Mouse (Mus musculus): Measurements from ENCODE around the gene B4galnt1. TPM values are rescaled to one million over a fixed set of nuclear protein-coding genes. Genes with fewer than 3 reads are reported as not detected.

B4galnt1 gene
- 100 to 1,000 TPM; 116 to 123 TPM for total RNA-seq (2021)
- long read RNA-seq, experiment 1, transcript B4galnt1-201 (11 exons, 2,395 nt) = major isoform, 61 of 136 reads
- long read RNA-seq, experiment 1, partial matches to known transcripts = 47 of 136 reads
- long read RNA-seq, experiment 1, other reads (novel, unspliced or antisense) = 22 of 136 reads
- long read RNA-seq, experiment 2, transcript B4galnt1-201 (11 exons, 2,395 nt) = major isoform, 105 of 218 reads
- long read RNA-seq, experiment 2, transcript B4galnt1-204 (6 exons, 1,497 nt) = minor isoform, 6 of 218 reads
- long read RNA-seq, experiment 2, partial matches to known transcripts = 81 of 218 reads
- long read RNA-seq, experiment 2, other reads (novel, unspliced or antisense) = 23 of 218 reads

DNA sequence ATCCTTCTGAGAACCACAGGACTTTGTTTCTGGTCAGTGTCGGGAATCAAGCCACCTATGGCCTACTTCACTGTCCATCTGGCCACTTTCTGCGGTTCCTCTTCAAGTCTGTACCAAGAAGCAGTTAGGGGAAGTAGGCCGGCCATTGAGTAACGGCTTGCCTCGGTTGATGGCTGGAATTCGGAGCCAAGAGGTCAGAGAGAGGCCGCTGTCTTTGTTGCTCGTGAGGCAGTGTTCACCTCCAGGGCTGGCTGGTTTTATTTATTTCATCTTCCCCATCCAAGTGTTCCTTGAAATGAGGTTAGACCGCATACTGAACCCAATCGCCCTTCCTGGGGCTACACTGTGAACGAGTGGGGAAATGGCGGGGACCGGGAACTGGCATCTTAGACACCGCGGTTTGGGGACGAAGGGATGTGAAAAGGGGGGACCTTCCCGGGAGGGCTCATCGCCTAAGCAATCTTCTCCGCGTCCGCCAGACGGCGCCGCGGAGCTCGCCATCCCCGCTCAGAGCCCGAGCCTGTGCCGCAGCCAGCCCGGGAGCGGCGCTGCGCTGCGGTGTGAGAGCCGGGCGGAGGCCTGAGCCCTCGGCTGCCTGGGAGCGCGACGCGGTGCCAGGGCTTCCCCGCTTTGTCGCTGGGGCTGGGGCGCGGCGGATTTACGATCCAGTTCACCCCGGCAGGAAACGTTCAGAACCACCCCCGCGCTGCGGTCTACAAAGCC, at the start of gene B4galnt1:
TSS of gene B4galnt1 (plus strand) at position 595 of the 723 bp plus-strand sequence.
- H3K4me3 ChIP-seq = peak within 1 kb of the TSS; percentile 88

DNA sequence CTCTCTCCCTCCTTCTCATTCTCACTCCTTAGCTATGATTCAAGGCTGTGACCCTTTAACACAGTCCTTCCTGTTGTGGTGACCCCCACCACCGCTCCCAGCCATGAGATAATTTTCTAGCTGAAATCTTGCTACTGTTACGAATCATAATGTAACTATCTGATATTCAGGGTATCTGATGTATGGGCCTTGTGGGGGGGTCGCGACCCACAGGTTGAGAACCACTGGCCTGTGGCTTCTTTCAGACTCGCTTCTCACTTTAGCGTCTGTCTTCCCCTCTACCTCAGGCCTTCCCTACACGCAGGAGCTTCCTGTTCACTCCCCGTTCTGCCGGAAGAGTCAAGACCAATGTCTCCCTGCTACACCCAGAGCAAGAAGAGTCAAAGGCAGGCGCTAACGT, 46.6 kb upstream of the B4galnt1 start:
- no peak for DNase-seq (ENCODE audit: low spot score in 2 of 2)
- TF ChIP-seq CTCF (conservative IDR thresholded peaks at IDR 0.05) = no peak
- H3K27ac ChIP-seq = no peak overlapping the region
- H3K4me3 ChIP-seq = no peak overlapping the region

More for the DNA sequence above, at the start of gene B4galnt1:
- peak; percentile 99 for TF ChIP-seq CTCF (conservative IDR thresholded peaks at IDR 0.05)
- H3K27ac ChIP-seq = peak within 1 kb of the TSS; percentile 99
- peak; percentile 79 to 86 for DNase-seq (ENCODE audit: low spot score in 2 of 2)

DNA sequence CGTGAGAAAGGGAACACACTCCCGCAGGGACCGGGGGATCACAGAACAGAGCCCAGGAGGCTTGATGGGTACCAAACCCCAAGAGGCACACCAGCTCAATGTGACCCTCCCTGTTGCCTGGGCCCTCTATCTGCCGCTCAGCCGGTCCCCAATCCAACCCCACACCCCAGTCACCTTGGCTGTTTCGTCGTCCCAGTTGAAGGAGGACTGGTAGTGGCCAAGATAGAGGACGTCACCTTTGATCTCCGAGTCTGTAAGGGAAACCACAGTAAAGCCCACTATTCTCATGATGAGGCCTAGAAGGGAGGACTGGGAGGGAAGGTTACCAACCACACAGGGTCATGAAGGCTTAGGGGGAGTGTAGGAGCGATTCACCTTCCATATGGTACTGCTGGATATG, 45.8 kb upstream of the B4galnt1 start:
- DNase-seq (ENCODE audit: low spot score in 2 of 2) = no peak
- no peak for TF ChIP-seq CTCF (conservative IDR thresholded peaks at IDR 0.05)
- Histone ChIP-seq H3K27ac (no peak overlapping the region), H3K4me3 (no peak overlapping the region)

DNA sequence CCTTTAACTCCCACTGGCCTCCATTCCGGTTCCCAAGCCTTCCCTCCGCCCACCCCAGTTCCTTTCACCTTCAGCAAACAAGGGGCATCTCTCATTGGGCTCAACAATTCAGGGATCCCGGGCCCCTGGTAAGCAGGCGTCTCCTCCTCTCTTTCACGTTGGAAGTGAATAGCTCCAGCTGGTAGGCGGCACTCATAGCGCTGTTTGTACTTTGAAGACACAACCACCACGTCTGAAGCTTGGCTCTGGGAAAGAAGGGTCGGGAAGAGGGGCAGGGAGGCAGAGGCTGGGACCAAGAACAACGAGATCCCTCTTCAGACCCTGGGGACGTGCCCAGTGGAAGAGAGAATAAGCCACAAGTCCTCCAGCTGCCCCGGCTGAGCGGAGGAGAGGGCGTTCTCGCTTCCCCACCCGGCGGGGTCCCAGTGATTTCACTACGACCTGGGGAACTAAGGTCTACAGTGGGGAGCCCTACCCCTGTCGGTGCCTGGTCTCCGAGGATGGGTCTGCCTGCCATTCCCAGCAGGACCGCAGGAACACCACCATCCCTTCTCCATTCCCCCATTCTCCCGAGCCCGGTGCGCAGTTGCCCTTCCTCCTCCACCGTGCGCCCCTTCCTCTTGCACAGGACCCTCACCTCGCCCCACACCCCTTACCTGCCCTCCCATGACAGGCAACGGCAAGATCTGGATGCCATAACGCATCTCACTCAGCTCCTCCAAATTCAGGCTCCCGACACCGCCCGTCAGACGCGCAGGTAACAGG, 44.5 kb upstream of the B4galnt1 start:
- TF ChIP-seq CTCF (conservative IDR thresholded peaks at IDR 0.05) = no peak
- DNase-seq (ENCODE audit: low spot score in 2 of 2) = peak in 1 of 2 experiments; percentile 16
- H3K4me3 ChIP-seq = peak overlapping the region; percentile 99
- peak overlapping the region; percentile 81 for H3K27ac ChIP-seq

DNA sequence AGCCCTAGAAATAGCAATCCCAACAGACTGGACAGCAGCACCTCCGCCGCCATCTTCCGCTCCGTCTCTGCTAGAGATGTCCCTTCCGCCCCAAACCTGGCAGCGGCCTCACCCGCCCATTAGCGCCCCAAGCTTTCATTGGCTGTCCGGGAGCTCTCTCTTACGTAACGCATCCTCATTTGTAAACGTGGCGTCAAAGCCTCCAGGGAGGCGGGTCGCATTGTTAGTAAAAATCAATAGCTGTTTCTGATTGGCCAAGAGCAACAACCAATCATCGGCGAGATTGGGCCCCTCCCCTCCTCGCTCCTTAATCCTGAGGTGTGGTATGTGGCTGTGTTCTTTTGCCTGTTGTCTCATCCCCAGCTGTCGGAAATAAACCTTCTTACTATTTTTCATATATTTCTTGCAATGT, 44.0 kb upstream of the B4galnt1 start, which contains the start of gene Os9:
TSS of gene Os9 (minus strand) at position 66 of the 412 bp plus-strand sequence.
- DNase-seq (ENCODE audit: low spot score in 2 of 2) = peak; percentile 97 to 99
- peak within 1 kb of the TSS; percentile 99 for H3K4me3 ChIP-seq
- TF ChIP-seq CTCF (conservative IDR thresholded peaks at IDR 0.05) = peak; percentile 34
- peak within 1 kb of the TSS; percentile 81 for H3K27ac ChIP-seq

DNA sequence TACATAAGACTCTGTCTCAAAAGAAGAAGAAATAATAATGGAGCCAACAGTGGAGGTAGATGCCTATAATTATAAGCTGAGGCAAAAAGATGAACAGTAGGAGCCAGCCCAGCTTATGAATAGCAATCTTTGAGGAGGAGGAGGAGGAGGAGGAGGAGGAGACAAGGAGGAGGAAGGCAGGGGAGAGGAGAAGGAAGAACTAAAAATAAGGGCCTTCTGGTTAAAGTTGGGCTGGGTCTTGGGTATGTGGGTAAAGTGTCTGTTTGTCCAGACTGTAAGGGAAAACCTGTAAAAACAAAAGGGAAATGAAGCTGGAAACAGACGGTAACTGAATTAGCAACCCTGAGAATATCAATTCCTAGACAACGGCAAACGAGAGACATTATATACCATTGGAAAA, 43.0 kb upstream of the B4galnt1 start:
- Histone ChIP-seq H3K4me3 (no peak overlapping the region), H3K27ac (peak overlapping the region; percentile 70; the same call in 1 of the 2 replicates)
- TF ChIP-seq CTCF (conservative IDR thresholded peaks at IDR 0.05) = no peak
- no peak for DNase-seq (ENCODE audit: low spot score in 2 of 2)

DNA sequence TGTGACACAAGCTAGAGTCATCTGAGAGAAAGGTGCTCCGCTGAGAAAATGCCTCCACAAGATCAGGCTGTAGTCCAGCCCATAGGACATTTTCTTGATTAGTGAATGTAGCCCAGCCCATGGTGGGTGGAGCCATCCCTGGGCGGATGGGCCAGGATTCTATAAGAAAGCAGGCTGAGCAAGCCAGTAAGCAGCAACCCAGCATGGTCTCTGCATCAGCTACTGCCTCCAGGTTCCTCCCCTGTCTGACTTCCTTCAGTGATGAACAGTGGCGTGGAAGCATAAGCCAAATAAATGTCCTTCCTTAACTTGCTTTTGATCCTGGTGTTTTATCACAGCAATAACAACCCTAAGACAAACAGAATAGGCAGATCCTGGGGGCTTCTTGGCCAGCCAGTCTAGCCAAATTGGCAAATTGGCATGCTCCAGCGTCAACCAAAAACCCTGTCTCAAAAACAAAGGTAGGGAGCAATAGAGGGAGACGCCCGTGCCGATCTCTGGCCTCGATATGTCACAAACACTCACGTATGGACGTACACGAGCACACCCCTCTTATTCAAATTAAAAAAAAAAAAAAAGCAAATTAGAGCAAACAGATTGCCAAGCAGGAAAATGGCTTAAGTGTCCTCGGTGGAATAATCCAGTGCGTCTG, 42.1 kb upstream of the B4galnt1 start:
- Histone ChIP-seq H3K4me3 (peak overlapping the region; percentile 5; the same call in 1 of the 2 replicates), H3K27ac (peak overlapping the region; percentile 70)
- DNase-seq (ENCODE audit: low spot score in 2 of 2) = peak; percentile 27 to 42
- no peak for TF ChIP-seq CTCF (conservative IDR thresholded peaks at IDR 0.05)

DNA sequence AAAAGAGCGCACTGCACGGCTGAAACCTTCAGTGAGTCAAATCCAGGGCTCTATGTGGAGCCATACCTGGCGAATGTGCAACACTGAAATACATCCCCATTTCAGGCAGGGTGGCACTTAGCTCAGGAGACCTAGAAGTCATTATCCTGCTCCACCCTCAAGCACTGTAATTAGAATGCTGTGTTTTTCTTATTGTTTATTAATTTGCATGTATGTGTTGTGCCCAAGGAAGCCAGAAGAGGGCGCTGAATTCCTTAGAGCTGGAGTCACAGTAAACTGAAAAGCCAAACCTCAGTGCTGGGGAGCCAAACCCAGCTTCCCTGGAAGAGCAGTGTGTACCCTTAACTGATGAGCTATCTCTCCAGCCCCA, 41.6 kb upstream of the B4galnt1 start:
- peak; percentile 92 for TF ChIP-seq CTCF (conservative IDR thresholded peaks at IDR 0.05)
- peak overlapping the region; percentile 70 for H3K27ac ChIP-seq
- peak overlapping the region; percentile 5; the same call in 1 of the 2 replicates for H3K4me3 ChIP-seq
- DNase-seq (ENCODE audit: low spot score in 2 of 2) = peak; percentile 78 to 80

DNA sequence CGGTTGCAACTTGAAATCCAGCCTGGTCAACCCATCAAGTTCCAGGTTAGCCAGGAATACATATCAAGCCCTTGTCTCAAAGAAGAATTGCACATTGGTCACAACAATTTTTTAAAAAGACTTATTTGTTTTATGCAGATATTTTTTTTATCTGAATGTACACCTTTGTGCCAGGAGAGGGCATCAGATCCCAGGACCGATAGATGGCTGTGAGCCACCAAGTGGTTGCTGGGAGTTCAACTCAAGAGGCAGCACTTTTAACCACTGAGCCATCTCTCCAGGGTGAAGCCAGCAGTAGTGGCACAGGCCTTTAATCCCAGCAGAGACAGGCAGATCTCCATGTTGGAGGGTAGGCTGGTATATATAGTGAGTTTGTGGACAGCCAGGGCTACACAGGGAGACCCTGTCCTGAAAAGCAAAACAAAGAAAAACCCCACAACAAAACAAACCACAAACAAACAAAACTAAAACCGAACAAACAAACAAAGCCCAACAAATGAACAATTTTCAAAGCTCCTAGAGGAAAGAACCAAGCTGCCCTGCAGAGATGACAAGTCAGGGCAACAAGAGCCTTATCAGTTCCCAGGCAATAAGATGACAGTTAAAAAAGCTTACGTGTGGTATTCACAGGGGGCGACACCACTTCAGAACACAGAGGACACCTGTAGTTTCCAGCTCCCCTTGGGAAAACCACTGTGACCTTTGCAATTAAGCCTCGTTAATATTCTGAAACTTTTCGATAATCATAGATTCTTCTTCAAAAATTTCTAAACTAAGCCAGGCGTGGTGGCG, 39.6 kb upstream of the B4galnt1 start:
- DNase-seq (ENCODE audit: low spot score in 2 of 2) = peak; percentile 25 to 31
- Histone ChIP-seq H3K4me3 (no peak overlapping the region), H3K27ac (no peak overlapping the region)
- peak; percentile 73 for TF ChIP-seq CTCF (conservative IDR thresholded peaks at IDR 0.05)

DNA sequence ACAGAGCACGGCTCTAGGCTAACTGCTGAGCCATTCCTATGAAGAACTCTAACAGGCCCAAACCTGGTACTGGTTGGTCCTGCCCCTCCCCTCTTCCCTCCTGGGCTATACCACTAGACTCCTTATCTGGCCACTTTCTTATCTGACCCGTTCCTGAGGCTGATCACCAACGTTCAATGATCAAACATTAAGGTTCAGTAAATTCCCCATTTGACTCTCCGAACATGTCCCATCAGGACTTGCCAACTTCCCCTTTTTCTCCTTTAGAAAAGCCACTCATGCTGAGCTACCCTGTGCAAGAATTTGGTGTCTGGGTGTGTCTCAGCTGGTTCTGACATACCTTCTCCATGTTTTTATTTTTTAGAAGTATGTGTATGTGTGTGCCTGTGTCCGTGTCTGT, 38.4 kb upstream of the B4galnt1 start:
- TF ChIP-seq CTCF (conservative IDR thresholded peaks at IDR 0.05) = no peak
- no peak for DNase-seq (ENCODE audit: low spot score in 2 of 2)
- Histone ChIP-seq H3K27ac (no peak overlapping the region), H3K4me3 (no peak overlapping the region)

DNA sequence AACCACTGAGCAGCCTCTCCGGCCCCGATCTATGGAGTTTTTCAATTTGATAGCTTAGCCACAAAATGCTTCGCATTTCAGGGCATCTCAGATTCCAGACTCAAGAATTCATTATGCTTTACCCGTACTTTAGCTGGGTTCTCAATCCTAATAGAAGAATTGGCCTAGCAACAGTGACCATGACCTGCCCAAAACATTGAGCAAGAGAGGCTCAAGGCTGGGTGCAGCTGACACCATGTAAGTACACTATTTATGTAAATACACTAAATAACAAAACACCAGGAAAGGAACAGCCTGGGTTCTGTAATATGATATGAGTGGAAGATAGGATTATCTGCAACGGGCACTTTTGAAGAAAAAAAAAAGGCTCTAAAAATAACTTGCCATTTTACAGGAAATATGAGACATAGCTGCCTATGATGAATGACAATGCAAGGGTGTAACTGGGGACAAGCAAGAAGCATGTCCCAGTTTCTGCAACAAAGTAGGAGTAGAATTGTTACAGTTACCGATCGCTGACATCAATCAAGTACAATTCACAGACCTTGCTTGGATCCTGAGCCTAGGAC, 37.2 kb upstream of the B4galnt1 start:
- no peak for DNase-seq (ENCODE audit: low spot score in 2 of 2)
- Histone ChIP-seq H3K27ac (no peak overlapping the region), H3K4me3 (no peak overlapping the region)
- TF ChIP-seq CTCF (conservative IDR thresholded peaks at IDR 0.05) = no peak

Measured in layer of hippocampus, adult 2 months (tissue).